Mouse (Mus musculus) liver, adult 2 months (tissue): Measurements from ENCODE around the gene Olfr805.

Source experiments
- CTCF ChIP-seq: fragments of 200-500 bp; IDR thresholded peaks from 2 replicates; pipeline ENCODE4 v1.5.1; 2011; ENCODE audit warnings: low read depth, low read length, control low read depth
- POLR2A ChIP-seq: fragments of 200-500 bp; IDR thresholded peaks from 2 replicates; pipeline ENCODE4 v1.6.1; 2011; ENCODE audit warnings: low read length, control low read depth; ENCODE audit not compliant: insufficient read depth; ENCODE audit errors: extremely low read depth

DNA sequence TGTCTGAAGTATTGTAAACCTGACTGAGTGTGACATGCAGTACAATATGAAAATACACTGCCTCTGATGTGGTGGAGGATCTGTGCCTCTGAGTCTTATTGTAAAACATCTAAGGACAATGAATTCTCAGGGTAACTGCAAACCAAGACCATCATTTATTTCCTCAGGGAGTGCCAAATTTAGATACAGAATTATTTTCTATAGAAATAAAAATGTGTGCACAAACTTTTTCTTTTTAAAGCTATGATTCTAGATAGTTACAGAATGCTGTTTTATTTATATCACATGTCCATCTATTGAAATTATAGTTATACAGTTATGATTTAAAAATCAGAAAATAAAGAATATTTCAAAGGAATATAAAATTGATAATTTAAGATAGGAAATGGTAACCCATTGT lies 12.6 kb upstream of the Olfr805 start, which contains the start of gene Olfr806:
- TF ChIP-seq CTCF (no peak), POLR2A (no peak)
